Mouse (Mus musculus) embryonic facial prominence, embryonic 14.5 days (tissue): ENCODE results near the gene Fgf23. TPM values are rescaled to one million over a fixed set of nuclear protein-coding genes. Genes with fewer than 3 reads are reported as not detected.

ENCODE experiments used
- ATAC-seq: fragments of 200-750 bp; cut with Nextera tagmentation; 2 replicates; pipeline ENCODE4 v1.8.0; 2017; ENCODE audit warnings: low read depth, moderate number of reproducible peaks, moderate TSS enrichment
- DNase-seq: peaks from one replicate; pipeline ENCODE4 v3.0.0-alpha.2; 2015; ENCODE audit warnings: low spot score
- H3K27ac ChIP-seq: fragments of 300-500 bp; sonication (generic); replicated peaks from 2 replicates; pipeline ENCODE4 v1.5.1; 2014; ENCODE audit warnings: low read depth, mild to moderate bottlenecking, low read length, moderate library complexity
- H3K27me3 ChIP-seq: fragments of 300-500 bp; sonication (generic); replicated peaks from 2 replicates; pipeline ENCODE4 v1.6.1; 2014; ENCODE audit warnings: low read length; ENCODE audit not compliant: control insufficient read depth, insufficient read depth
- H3K36me3 ChIP-seq: fragments of 300-500 bp; sonication (generic); 2 replicates; pipeline ENCODE4 v1.6.1; 2014; ENCODE audit warnings: low read length, mixed read lengths; ENCODE audit not compliant: control insufficient read depth, insufficient read depth
- H3K4me1 ChIP-seq: fragments of 300-500 bp; sonication (generic); 2 replicates; pipeline ENCODE4 v1.6.1; 2014; ENCODE audit warnings: antibody characterized with exemption, low read length; ENCODE audit not compliant: control insufficient read depth, insufficient read depth
- H3K4me2 ChIP-seq: fragments of 300-500 bp; sonication (generic); 2 replicates; pipeline ENCODE4 v1.6.1; 2014; ENCODE audit warnings: low read depth, mild to moderate bottlenecking, low read length, moderate library complexity, mixed read lengths
- H3K4me3 ChIP-seq: fragments of 300-500 bp; sonication (generic); 2 replicates; pipeline ENCODE4 v1.5.1; 2014; ENCODE audit warnings: low read depth, mild to moderate bottlenecking, low read length
- H3K9ac ChIP-seq: fragments of 300-500 bp; sonication (generic); 2 replicates; pipeline ENCODE4 v1.6.1; 2014; ENCODE audit warnings: low read depth, mild to moderate bottlenecking, low read length, moderate library complexity, mixed read lengths
- H3K9me3 ChIP-seq: fragments of 300-500 bp; sonication (generic); 2 replicates; pipeline ENCODE4 v1.6.1; 2016; ENCODE audit warnings: low read length; ENCODE audit not compliant: control insufficient read depth
- WGBS: fragments of 180-500 bp; shearing (Covaris S2); extraction: QIAGEN DNeasy Blood & Tissue Kit; methylation state at CpG from one replicate; pipeline ENCODE4 v1.1.7; 2014; 5-methylcytosine and 5-hydroxymethylcytosine counted together
- polyA plus RNA-seq: library from polyadenylated mRNA; unstranded; fragments of >200 nt; fragmentation: Nextera tagmentation; extraction: Ambion mirVana; gene quantifications from 2 replicates; pipeline ENCODE4 v1.2.1, GENCODE M21; 2014

The Fgf23 gene
- polyA plus RNA-seq, 1 experiment from 2014 or later = not detected

- Histone ChIP-seq H3K9ac (peak overlapping the region; percentile 77), H3K27me3 (peaks cover 13% of the 10 kb centered on the region), H3K4me3 (peak overlapping the region; percentile 62), H3K4me1 (no peaks in the 10 kb centered on the region), H3K9me3 (no peaks in the 10 kb centered on the region), H3K36me3 (no peaks in the 10 kb centered on the region), H3K27ac (peak overlapping the region; percentile 49; the same call in 1 of the 2 replicates), H3K4me2 (peak overlapping the region; percentile 97)
- 1% methylated on average over 38 of the region's 59 CpGs for WGBS
- ATAC-seq (peak; percentile 86), DNase-seq (peak; percentile 87)
Measured at GRCm38 (mm10) chr6:127079867-127080731, 7.4 kb downstream of the Fgf23 start.

GRCm38 (mm10) chr6:127081820-127082219 lies 9.1 kb downstream of the Fgf23 start:
- H3K4me3 ChIP-seq = no peak overlapping the region
- H3K4me2 ChIP-seq = no peak overlapping the region
- H3K27me3 ChIP-seq = peaks cover 13% of the 10 kb centered on the region
- no peaks in the 10 kb centered on the region for H3K36me3 ChIP-seq
- WGBS = 64% methylated on average over 6 of the region's 6 CpGs
- no peaks in the 10 kb centered on the region for H3K4me1 ChIP-seq
- DNase-seq (no peak), ATAC-seq (no peak)
- no peak overlapping the region for H3K9ac ChIP-seq
- no peaks in the 10 kb centered on the region for H3K9me3 ChIP-seq
- no peak overlapping the region for H3K27ac ChIP-seq

- DNase-seq = no peak
- 38% methylated on average over 4 of the region's 4 CpGs for WGBS
- no peak overlapping the region for H3K4me3 ChIP-seq
Measured at GRCm38 (mm10) chr6:127086739-127087138, 14.0 kb downstream of the Fgf23 start.

GRCm38 (mm10) chr6:127094565-127094964 lies 21.9 kb downstream of the Fgf23 start:
- Histone ChIP-seq H3K9me3 (no peaks in the 10 kb centered on the region), H3K27ac (no peak overlapping the region), H3K4me2 (no peak overlapping the region), H3K4me3 (no peak overlapping the region), H3K27me3 (no peaks in the 10 kb centered on the region), H3K36me3 (0 out of 2 replicates have a peak, but pooled peaks cover 9% of the 10 kb centered on the region), H3K9ac (no peak overlapping the region), H3K4me1 (no peaks in the 10 kb centered on the region)
- ATAC-seq (no peak), DNase-seq (no peak)
- 62% methylated on average over 7 of the region's 7 CpGs for WGBS

More at GRCm38 (mm10) chr6:127086739-127087138, 14.0 kb downstream of the Fgf23 start:
- H3K4me1 ChIP-seq = no peaks in the 10 kb centered on the region
- H3K27ac ChIP-seq = no peak overlapping the region
- H3K4me2 ChIP-seq = no peak overlapping the region
- no peaks in the 10 kb centered on the region for H3K9me3 ChIP-seq
- 0 out of 2 replicates have a peak, but pooled peaks cover 2% of the 10 kb centered on the region for H3K27me3 ChIP-seq
- H3K36me3 ChIP-seq = peaks cover 11% of the 10 kb centered on the region; the same call in 1 of the 2 replicates
- H3K9ac ChIP-seq = no peak overlapping the region
- ATAC-seq = no peak

GRCm38 (mm10) chr6:127103506-127104275 lies 31.0 kb downstream of the Fgf23 start:
- WGBS = 87% methylated on average over 6 of the region's 6 CpGs
- no peak for ATAC-seq

GRCm38 (mm10) chr6:127104396-127105029 lies 31.8 kb downstream of the Fgf23 start:
- ATAC-seq = no peak
- 84% methylated on average over 7 of the region's 7 CpGs for WGBS
- no peaks in the 10 kb centered on the region for H3K27me3 ChIP-seq
- no peaks in the 10 kb centered on the region; the same call in 1 of the 2 replicates for H3K36me3 ChIP-seq
- H3K9ac ChIP-seq = no peak overlapping the region
- H3K27ac ChIP-seq = no peak overlapping the region
- peaks cover 6% of the 10 kb centered on the region; the same call in 1 of the 2 replicates for H3K9me3 ChIP-seq
- H3K4me2 ChIP-seq = no peak overlapping the region
- DNase-seq = no peak
- H3K4me3 ChIP-seq = no peak overlapping the region
- H3K4me1 ChIP-seq = peaks cover 3% of the 10 kb centered on the region; the same call in 1 of the 2 replicates

More at GRCm38 (mm10) chr6:127103506-127104275, 31.0 kb downstream of the Fgf23 start:
- H3K27ac ChIP-seq = no peak overlapping the region
- H3K36me3 ChIP-seq = no peaks in the 10 kb centered on the region; the same call in 1 of the 2 replicates
- DNase-seq = no peak
- peaks cover 6% of the 10 kb centered on the region; the same call in 1 of the 2 replicates for H3K9me3 ChIP-seq
- no peak overlapping the region for H3K4me3 ChIP-seq
- no peak overlapping the region for H3K9ac ChIP-seq
- H3K27me3 ChIP-seq = no peaks in the 10 kb centered on the region
- H3K4me2 ChIP-seq = no peak overlapping the region
- H3K4me1 ChIP-seq = peaks cover 3% of the 10 kb centered on the region; the same call in 1 of the 2 replicates

GRCm38 (mm10) chr6:127105107-127105506 lies 32.4 kb downstream of the Fgf23 start:
- ATAC-seq (no peak), DNase-seq (no peak)
- H3K36me3 ChIP-seq = no peaks in the 10 kb centered on the region; the same call in 1 of the 2 replicates
- peaks cover 6% of the 10 kb centered on the region; the same call in 1 of the 2 replicates for H3K9me3 ChIP-seq
- no peak overlapping the region for H3K4me2 ChIP-seq
- no peaks in the 10 kb centered on the region for H3K27me3 ChIP-seq
- H3K9ac ChIP-seq = no peak overlapping the region
- WGBS = 63% methylated on average over 6 of the region's 6 CpGs
- peaks cover 7% of the 10 kb centered on the region; the same call in 1 of the 2 replicates for H3K4me1 ChIP-seq
- no peak overlapping the region for H3K27ac ChIP-seq
- no peak overlapping the region for H3K4me3 ChIP-seq

- peaks cover 6% of the 10 kb centered on the region; the same call in 1 of the 2 replicates for H3K9me3 ChIP-seq
- H3K9ac ChIP-seq = no peak overlapping the region
- no peaks in the 10 kb centered on the region; the same call in 1 of the 2 replicates for H3K36me3 ChIP-seq
- WGBS = 77% methylated on average over 5 of the region's 5 CpGs
- peaks cover 7% of the 10 kb centered on the region; the same call in 1 of the 2 replicates for H3K4me1 ChIP-seq
- H3K27ac ChIP-seq = no peak overlapping the region
- DNase-seq = no peak
- no peak overlapping the region for H3K4me3 ChIP-seq
- H3K27me3 ChIP-seq = no peaks in the 10 kb centered on the region
- no peak for ATAC-seq
- H3K4me2 ChIP-seq = no peak overlapping the region
Measured at GRCm38 (mm10) chr6:127106189-127106588, 33.5 kb downstream of the Fgf23 start.
